Mouse (Mus musculus): ENCODE measurements around the gene Def8.

DNA sequence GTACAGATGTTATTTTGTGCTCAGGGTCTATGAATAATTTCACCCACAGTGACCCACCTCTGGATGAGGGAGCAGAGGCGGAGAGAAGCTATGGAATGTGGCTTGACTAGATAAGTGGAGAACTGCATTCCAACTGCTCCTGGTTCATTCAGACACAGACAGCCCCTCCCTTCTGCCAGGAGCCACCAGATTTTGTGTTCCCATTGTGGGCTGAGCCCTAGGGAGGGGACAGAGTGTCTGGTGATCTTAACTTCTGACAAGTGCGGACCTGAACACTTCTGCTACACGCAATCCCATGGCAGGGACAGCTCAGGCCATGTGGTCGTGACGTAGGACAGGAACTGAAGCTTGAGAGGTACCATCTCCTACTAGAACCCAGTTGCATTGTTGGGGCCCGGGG lies 23.5 kb downstream of the Def8 start:
- TF ChIP-seq CTCF (IDR thresholded peaks at IDR 0.05; ENCODE audit: low read depth) (no peak), EP300 (IDR thresholded peaks at IDR 0.05; ENCODE audit: low read depth) (no peak)
